Mouse (Mus musculus): ENCODE data around the gene Syt15. TPM values are rescaled to one million over a fixed set of nuclear protein-coding genes. Genes with fewer than 3 reads are reported as not detected.

The Syt15 gene
- polyA plus RNA-seq, 1 experiment from 2014 or later = 1.4 TPM

DNA sequence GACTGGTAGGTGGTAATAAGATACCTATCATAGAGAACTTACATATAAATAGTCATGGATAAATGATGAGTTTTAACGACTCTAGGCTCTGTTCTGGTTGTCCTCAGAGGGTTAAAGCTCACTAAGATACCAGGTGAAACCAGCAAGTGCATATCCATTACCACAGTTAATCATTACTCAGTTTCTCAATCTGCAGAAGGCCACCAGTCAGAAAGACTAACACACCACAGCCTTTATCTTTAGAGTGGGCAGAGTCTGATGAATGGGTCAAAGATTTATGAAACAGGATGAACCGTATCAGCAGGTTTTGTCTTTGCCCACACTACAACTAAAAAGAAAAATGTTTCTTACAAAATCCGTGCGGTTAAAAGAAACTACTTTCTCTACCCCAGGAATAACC, 55.8 kb downstream of the Syt15 start:
- H3K27ac ChIP-seq (ENCODE audit: low read length) = no peak overlapping the region
- H3K36me3 ChIP-seq (ENCODE audit: control insufficient read depth, insufficient read depth, low read length) = no peaks in the 10 kb centered on the region
- no peaks in the 10 kb centered on the region for H3K9me3 ChIP-seq (replicated peaks; ENCODE audit: control insufficient read depth, low read length)
- ATAC-seq (ENCODE audit: insufficient read depth, low FRiP score) = no peak
- 49% methylated on average over 4 of the region's 4 CpGs for WGBS
- no peak overlapping the region for H3K9ac ChIP-seq (ENCODE audit: low read length)
- no peaks in the 10 kb centered on the region for H3K27me3 ChIP-seq (ENCODE audit: control insufficient read depth, insufficient read depth, low read length)
- H3K4me3 ChIP-seq (replicated peaks; ENCODE audit: low read length) = no peak overlapping the region
- no peak overlapping the region for H3K4me2 ChIP-seq (ENCODE audit: low read depth, low read length)
- no peaks in the 10 kb centered on the region for H3K4me1 ChIP-seq (ENCODE audit: control insufficient read depth, insufficient read depth, low read length)

DNA sequence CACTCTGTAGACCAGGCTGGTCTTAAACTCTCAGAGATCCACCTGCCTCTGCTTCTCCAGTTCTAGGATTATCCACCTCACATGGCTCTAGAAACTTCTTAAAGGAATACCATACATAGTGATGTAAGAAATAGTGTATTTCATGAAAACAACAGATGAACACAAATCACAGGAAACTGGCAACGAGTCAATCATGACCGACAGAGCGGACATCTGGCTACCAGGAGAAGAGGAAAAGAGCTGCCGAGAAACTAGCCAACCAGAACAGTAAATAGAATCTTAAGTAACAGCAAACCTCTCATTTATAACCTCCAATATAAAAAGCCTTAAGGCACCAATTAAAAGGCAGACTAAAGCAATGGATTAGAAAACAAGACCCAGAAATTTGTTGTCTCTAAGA, 60.3 kb downstream of the Syt15 start:
- no peaks in the 10 kb centered on the region for H3K27me3 ChIP-seq (ENCODE audit: control insufficient read depth, insufficient read depth, low read length)
- no peaks in the 10 kb centered on the region for H3K36me3 ChIP-seq (ENCODE audit: control insufficient read depth, insufficient read depth, low read length)
- no peak overlapping the region for H3K4me2 ChIP-seq (ENCODE audit: low read depth, low read length)
- H3K9ac ChIP-seq (ENCODE audit: low read length) = no peak overlapping the region
- 75% methylated on average over 4 of the region's 4 CpGs for WGBS
- H3K4me1 ChIP-seq (ENCODE audit: control insufficient read depth, insufficient read depth, low read length) = no peaks in the 10 kb centered on the region
- H3K4me3 ChIP-seq (replicated peaks; ENCODE audit: low read length) = no peak overlapping the region
- H3K9me3 ChIP-seq (replicated peaks; ENCODE audit: control insufficient read depth, low read length) = no peaks in the 10 kb centered on the region
- ATAC-seq (ENCODE audit: insufficient read depth, low FRiP score) = no peak
- no peak overlapping the region for H3K27ac ChIP-seq (ENCODE audit: low read length)

Other genes with a start within 250 kb of the Syt15 start
- 0.06 TPM in 2 replicates for gene Zfp488, start 240.8 kb upstream of the Syt15 start, polyA plus RNA-seq (2015; fragmentation: Nextera tagmentation; extraction: Ambion mirVana)
- gene Gm30083, start 204.4 kb upstream of the Syt15 start, polyA plus RNA-seq (2015; fragmentation: Nextera tagmentation; extraction: Ambion mirVana) = not detected in 2 replicates
- gene Gm5460, start 202.8 kb upstream of the Syt15 start, polyA plus RNA-seq (2015; fragmentation: Nextera tagmentation; extraction: Ambion mirVana) = not detected in 2 replicates
- gene Antxrl, start 166.9 kb upstream of the Syt15 start, polyA plus RNA-seq (2015; fragmentation: Nextera tagmentation; extraction: Ambion mirVana) = not detected in 2 replicates
- gene Anxa8, start 133.6 kb upstream of the Syt15 start, polyA plus RNA-seq (2015; fragmentation: Nextera tagmentation; extraction: Ambion mirVana) = 56.1 and 63.4 TPM in 2 replicates
- gene A630023A22Rik, start 116.8 kb upstream of the Syt15 start, polyA plus RNA-seq (2015; fragmentation: Nextera tagmentation; extraction: Ambion mirVana) = 0.43 and 0.76 TPM in 2 replicates
- 0.46 and 0.47 TPM in 2 replicates for gene Npy4r, start 67.1 kb upstream of the Syt15 start, polyA plus RNA-seq (2015; fragmentation: Nextera tagmentation; extraction: Ambion mirVana)
- 0.29 and 0.31 TPM in 2 replicates for gene Gprin2, start 17.9 kb upstream of the Syt15 start, polyA plus RNA-seq (2015; fragmentation: Nextera tagmentation; extraction: Ambion mirVana)
- gene Shld2, start 90.9 kb downstream of the Syt15 start, polyA plus RNA-seq (2015; fragmentation: Nextera tagmentation; extraction: Ambion mirVana) = 5.6 and 6.1 TPM in 2 replicates
- 62.5 and 64.0 TPM in 2 replicates for gene Glud1, start 91.1 kb downstream of the Syt15 start, polyA plus RNA-seq (2015; fragmentation: Nextera tagmentation; extraction: Ambion mirVana)
- 23.6 and 47.2 TPM in 2 replicates for gene Fam25c, start 135.8 kb downstream of the Syt15 start, polyA plus RNA-seq (2015; fragmentation: Nextera tagmentation; extraction: Ambion mirVana)
- gene Sncg, start 155.2 kb downstream of the Syt15 start, polyA plus RNA-seq (2015; fragmentation: Nextera tagmentation; extraction: Ambion mirVana) = 31.3 and 35.0 TPM in 2 replicates
- gene Mmrn2, start 155.9 kb downstream of the Syt15 start, polyA plus RNA-seq (2015; fragmentation: Nextera tagmentation; extraction: Ambion mirVana) = 8.5 and 9.1 TPM in 2 replicates